Mouse (Mus musculus): ENCODE results near the gene Scaper.

GRCm38 (mm10) chr9:55571071-55571470 is 366.8 kb downstream of the Scaper start:
- no peak for TF ChIP-seq POLR2A (IDR thresholded peaks at IDR 0.05; ENCODE audit: extremely low read depth, insufficient read depth, low read length)
- no peak for TF ChIP-seq CTCF (IDR thresholded peaks at IDR 0.05; ENCODE audit: extremely low read depth, insufficient read depth, low read length)
